Mouse (Mus musculus): ENCODE data around the gene Tdrd5. TPM values are rescaled to one million over a fixed set of nuclear protein-coding genes. Genes with fewer than 3 reads are reported as not detected.

The Tdrd5 gene
- polyA plus RNA-seq (2014; fragmentation: Illumina TruSeq; extraction: RNeasy Lipid Tissue Mini Kit (QIAGEN cat#74804); ENCODE audit: low read depth, low replicate concordance) = not detected

DNA sequence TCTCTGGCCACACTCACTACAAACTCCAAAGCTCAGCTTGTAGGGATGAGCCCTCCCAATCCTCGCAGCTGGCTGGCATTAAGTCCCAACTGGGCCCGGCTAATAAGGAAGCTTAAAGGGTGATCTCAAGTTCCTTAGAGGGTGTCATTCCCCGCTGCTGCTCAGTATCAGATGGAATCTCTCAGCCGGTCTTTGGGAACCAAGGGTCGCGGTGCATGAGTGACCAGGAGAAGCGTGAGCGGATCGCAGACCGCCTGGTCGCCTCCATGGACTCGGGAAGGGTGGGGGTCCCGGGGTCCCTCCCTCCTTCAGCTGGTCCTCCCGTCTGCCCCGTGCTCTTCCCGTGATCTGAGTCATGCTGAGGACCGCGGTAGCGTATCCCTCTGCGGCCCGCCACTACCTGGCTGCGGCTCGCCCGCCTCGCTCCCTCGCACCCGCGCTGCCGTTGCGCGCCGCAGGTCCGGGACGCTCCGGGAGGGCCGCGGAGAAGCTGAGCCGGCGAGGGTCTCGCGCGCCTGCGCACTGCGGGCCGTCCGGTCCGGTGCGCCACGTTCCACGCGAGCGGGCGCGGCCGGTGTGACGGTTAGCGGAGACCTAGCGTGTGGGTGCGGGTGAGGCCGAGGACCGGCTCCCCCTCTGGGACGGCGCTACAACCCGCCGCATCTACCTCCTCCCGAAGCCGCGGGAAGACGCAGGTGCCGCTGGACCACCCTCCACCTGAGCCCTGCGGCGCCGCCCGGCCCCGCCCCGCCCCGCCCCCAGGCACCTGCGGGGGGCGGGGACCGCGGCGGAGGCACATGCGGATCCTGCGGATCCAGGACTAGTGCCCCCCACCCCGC is at the start of gene Tdrd5:
Gene Tdrd5 (minus strand): TSS at position 754 of the 839 bp plus-strand sequence.

DNA sequence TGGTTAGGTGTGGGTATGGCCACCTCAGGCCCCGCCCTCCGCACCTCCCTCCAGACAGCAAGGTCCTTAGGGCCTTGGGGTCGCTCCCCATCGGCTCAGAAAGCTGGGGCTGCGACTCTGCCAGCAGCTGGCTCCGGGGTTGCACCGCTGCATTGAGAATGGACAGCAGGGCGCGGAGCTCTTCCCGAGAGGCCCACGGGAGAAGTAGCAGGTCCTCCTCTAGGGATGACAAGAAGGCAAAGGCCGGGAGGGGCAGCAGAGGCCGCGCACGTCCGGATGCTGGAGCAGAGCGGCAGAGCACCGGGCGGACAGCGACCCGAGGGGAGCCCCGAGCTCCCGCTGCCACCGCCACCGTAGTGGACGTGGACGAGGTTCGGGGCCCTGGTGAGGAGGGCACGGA is 7.2 kb upstream of the Tdrd5 start, which contains the start of gene Nphs2:
Gene Nphs2 (plus strand): TSS at position 98 of the 400 bp plus-strand sequence.

Other genes with a start within 250 kb of the Tdrd5 start
- gene Fam163a, start 98.6 kb downstream of the Tdrd5 start, polyA plus RNA-seq (2014; fragmentation: Illumina TruSeq; extraction: RNeasy Lipid Tissue Mini Kit (QIAGEN cat#74804); ENCODE audit: low read depth, low replicate concordance) = not detected
- gene Nphs2, start 7.1 kb upstream of the Tdrd5 start, polyA plus RNA-seq (2014; fragmentation: Illumina TruSeq; extraction: RNeasy Lipid Tissue Mini Kit (QIAGEN cat#74804); ENCODE audit: low read depth, low replicate concordance) = not detected
- gene Gm2000, start 62.4 kb upstream of the Tdrd5 start, polyA plus RNA-seq (2014; fragmentation: Illumina TruSeq; extraction: RNeasy Lipid Tissue Mini Kit (QIAGEN cat#74804); ENCODE audit: low read depth, low replicate concordance) = 207 TPM
- not detected for gene Axdnd1, start 117.5 kb upstream of the Tdrd5 start, polyA plus RNA-seq (2014; fragmentation: Illumina TruSeq; extraction: RNeasy Lipid Tissue Mini Kit (QIAGEN cat#74804); ENCODE audit: low read depth, low replicate concordance)
- 2.4 TPM for gene Soat1, start 170.7 kb upstream of the Tdrd5 start, polyA plus RNA-seq (2014; fragmentation: Illumina TruSeq; extraction: RNeasy Lipid Tissue Mini Kit (QIAGEN cat#74804); ENCODE audit: low read depth, low replicate concordance)
- gene Gm10031, start 220.3 kb upstream of the Tdrd5 start, polyA plus RNA-seq (2014; fragmentation: Illumina TruSeq; extraction: RNeasy Lipid Tissue Mini Kit (QIAGEN cat#74804); ENCODE audit: low read depth, low replicate concordance) = 5.9 TPM

All from heart, adult 10 weeks (tissue).